Mouse (Mus musculus): Measurements from ENCODE around the gene Ahnak2. TPM values are rescaled to one million over a fixed set of nuclear protein-coding genes. Genes with fewer than 3 reads are reported as not detected.

The Ahnak2 gene
- total and polyA plus RNA-seq, 3 experiments: 3.1 to 27.7 (median 14.6) TPM

GRCm38 (mm10) chr12:112730808-112731207, 71.6 kb downstream of the Ahnak2 start:
- peaks cover 27% of the 10 kb centered on the region for H3K27me3 ChIP-seq (replicated peaks)
- H3K9ac ChIP-seq (ENCODE audit: insufficient read depth, low read depth): no peak overlapping the region
- no peak overlapping the region for H3K4me3 ChIP-seq (replicated peaks in 1 of 3; ENCODE audit: low read depth in 2 of 3, low read length in 2 of 3, poor library complexity in 1 of 3)
- peaks cover 10 to 24% of the 10 kb centered on the region in 2 experiments for H3K36me3 ChIP-seq (replicated peaks in 1 of 2; ENCODE audit: control insufficient read depth in 1 of 2, insufficient read depth in 1 of 2, low read length in 1 of 2)
- TF ChIP-seq MEF2A (IDR thresholded peaks at IDR 0.05; ENCODE audit: borderline replicate concordance, low read depth, low read length) (no peak), ELF1 (IDR thresholded peaks at IDR 0.05; ENCODE audit: low read depth, low read length) (no peak), ETS1 (conservative IDR thresholded peaks at IDR 0.05; ENCODE audit: low read depth, low read length) (no peak), PAX5 (IDR thresholded peaks at IDR 0.05; ENCODE audit: low read length) (no peak), MAX (IDR thresholded peaks at IDR 0.05; ENCODE audit: low read length) (no peak), CHD2 (IDR thresholded peaks at IDR 0.05; ENCODE audit: low read length) (no peak), NELFE (IDR thresholded peaks at IDR 0.05; ENCODE audit: low read depth, low read length) (no peak), EP300 (IDR thresholded peaks at IDR 0.05; ENCODE audit: low read length) (no peak), RCOR1 (conservative IDR thresholded peaks at IDR 0.05; ENCODE audit: low read depth, low read length) (no peak), USF1 (IDR thresholded peaks at IDR 0.05; ENCODE audit: low read depth, low read length) (no peak), ZKSCAN1 (IDR thresholded peaks at IDR 0.05; ENCODE audit: borderline replicate concordance, low read depth, low read length) (no peak)
- no peaks in the 10 kb centered on the region for H3K9me3 ChIP-seq (replicated peaks; ENCODE audit: low read length)
- in situ Hi-C loops (cut with MboI; ENCODE audit: low pct_ligation_motif_present, low pct_unique_long_range_greater_than_20kb, low sequenced_read_pairs): no loop called here
- dilution Hi-C loops (cut with MboI; ENCODE audit: extremely low pct_ligation_motif_present, extremely low pct_unique_long_range_greater_than_20kb, low sequenced_read_pairs): no loop called here
- H3K4me2 ChIP-seq (ENCODE audit: insufficient read depth, low read depth, poor library complexity, severe bottlenecking): no peak overlapping the region
- H3K79me2 ChIP-seq (replicated peaks; ENCODE audit: control insufficient read depth, extremely low read depth, insufficient read depth, poor library complexity, severe bottlenecking): no peaks in the 10 kb centered on the region
- H3K27ac ChIP-seq (ENCODE audit: insufficient read depth, low read depth): no peak overlapping the region
- peaks cover 0 to 12% of the 10 kb centered on the region in 2 experiments; a peak in 2 of 4 replicates for H3K4me1 ChIP-seq (ENCODE audit: control insufficient read depth in 1 of 2, insufficient read depth in 2 of 2)
- no peak for DNase-seq (ENCODE audit: extremely low read depth)

GRCm38 (mm10) chr12:112727801-112728200, 74.7 kb downstream of the Ahnak2 start:
- in situ Hi-C loops (cut with MboI; ENCODE audit: low pct_ligation_motif_present, low pct_unique_long_range_greater_than_20kb, low sequenced_read_pairs) (no loop called here), dilution Hi-C loops (cut with MboI; ENCODE audit: extremely low pct_ligation_motif_present, extremely low pct_unique_long_range_greater_than_20kb, low sequenced_read_pairs) (no loop called here)
- Histone ChIP-seq H3K4me2 (ENCODE audit: insufficient read depth, low read depth, poor library complexity, severe bottlenecking) (no peak overlapping the region), H3K27me3 (replicated peaks) (peaks cover 43% of the 10 kb centered on the region), H3K9ac (ENCODE audit: insufficient read depth, low read depth) (no peak overlapping the region), H3K36me3 (replicated peaks in 1 of 2; ENCODE audit: control insufficient read depth in 1 of 2, insufficient read depth in 1 of 2, low read length in 1 of 2) (peaks cover 4 to 8% of the 10 kb centered on the region in 2 experiments), H3K27ac (ENCODE audit: insufficient read depth, low read depth) (no peak overlapping the region), H3K9me3 (replicated peaks; ENCODE audit: low read length) (no peaks in the 10 kb centered on the region), H3K4me1 (ENCODE audit: control insufficient read depth in 1 of 2, insufficient read depth in 2 of 2) (peaks cover 2 to 3% of the 10 kb centered on the region in 2 experiments; a peak in 3 of 4 replicates), H3K4me3 (replicated peaks in 1 of 3; ENCODE audit: low read depth in 2 of 3, low read length in 2 of 3, poor library complexity in 1 of 3) (no peak overlapping the region), H3K79me2 (replicated peaks; ENCODE audit: control insufficient read depth, extremely low read depth, insufficient read depth, poor library complexity, severe bottlenecking) (no peaks in the 10 kb centered on the region)
- TF ChIP-seq POLR2A (IDR thresholded peaks at IDR 0.05; ENCODE audit: low read depth, low read length): no peak
- no peak for TF ChIP-seq SMC3 (IDR thresholded peaks at IDR 0.05; ENCODE audit: low read depth, low read length)
- TF ChIP-seq ELF1 (IDR thresholded peaks at IDR 0.05; ENCODE audit: low read depth, low read length): no peak
- TF ChIP-seq MXI1 (IDR thresholded peaks at IDR 0.05; ENCODE audit: low read depth, low read length): no peak
- no peak for TF ChIP-seq TCF12 (IDR thresholded peaks at IDR 0.05; ENCODE audit: low read depth, low read length)
- no peak for TF ChIP-seq GABPA (IDR thresholded peaks at IDR 0.05; ENCODE audit: insufficient replicate concordance, low read depth, low read length)
- no peak for TF ChIP-seq MAZ (IDR thresholded peaks at IDR 0.05; ENCODE audit: low read depth, low read length)
- TF ChIP-seq RAD21 (IDR thresholded peaks at IDR 0.05; ENCODE audit: low read depth, low read length): no peak
- no peak for TF ChIP-seq ZNF384 (IDR thresholded peaks at IDR 0.05; ENCODE audit: low read depth, low read length)
- TF ChIP-seq MEF2A (IDR thresholded peaks at IDR 0.05; ENCODE audit: borderline replicate concordance, low read depth, low read length): no peak
- no peak for TF ChIP-seq EP300 (IDR thresholded peaks at IDR 0.05; ENCODE audit: low read length)
- TF ChIP-seq POLR2AphosphoS2 (IDR thresholded peaks at IDR 0.05; ENCODE audit: low read depth, low read length): no peak
- no peak for TF ChIP-seq BHLHE40 (IDR thresholded peaks at IDR 0.05; ENCODE audit: low read depth, low read length)
- DNase-seq (ENCODE audit: extremely low read depth): no peak

All from CH12.LX (cell line).